In the genomic region with DNA sequence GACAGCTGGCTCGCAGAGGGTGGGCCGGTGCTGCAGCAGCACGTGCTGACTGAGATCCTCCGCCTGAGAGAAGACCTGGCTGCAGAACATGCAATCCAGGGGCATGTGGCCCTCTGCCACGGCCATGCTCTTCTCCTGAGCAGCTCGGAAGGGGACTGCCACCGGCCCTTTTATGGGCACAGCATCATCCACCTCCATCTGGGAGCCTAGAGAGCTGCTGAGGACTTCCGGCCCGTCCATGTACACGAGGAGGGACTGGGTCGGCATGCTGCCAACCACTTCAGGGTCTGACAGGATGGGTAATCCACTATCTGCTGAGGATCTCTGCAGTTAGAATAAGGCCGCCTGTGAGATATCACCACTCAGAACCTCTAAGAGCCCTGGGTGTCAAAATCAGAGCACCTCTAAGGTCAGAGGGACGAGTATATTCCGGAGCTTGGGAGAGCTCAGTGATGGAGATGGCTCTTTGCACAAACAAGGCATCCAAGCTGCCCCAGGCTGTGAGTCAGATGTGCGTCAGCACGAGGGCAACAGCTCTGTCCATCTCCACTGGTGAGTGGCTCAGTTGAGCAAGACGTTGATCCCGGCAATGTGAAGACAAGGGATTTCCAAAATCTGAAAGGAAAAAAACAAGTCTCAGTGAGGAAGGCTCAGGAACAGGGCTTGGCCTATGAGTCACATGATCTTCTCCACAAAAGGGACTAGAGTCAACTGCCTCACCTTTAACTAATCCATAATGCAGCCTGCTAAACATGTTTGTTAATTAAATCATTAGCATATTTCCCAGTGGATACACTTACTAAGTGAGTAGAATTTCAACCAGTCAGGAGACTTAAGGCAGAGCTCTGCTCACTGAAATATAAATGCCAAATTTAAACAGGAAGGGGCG, we compare ENCODE assay signal across 25 mouse cellular contexts. TPM values are rescaled to one million over a fixed set of nuclear protein-coding genes. Genes with fewer than 3 reads are reported as not detected.
DNase-seq lines count a peak whose midpoint lies in the region; ATAC-seq and TF ChIP-seq lines count a peak whose summit lies in the region.
"Had no signal": no experiment of that assay in that cellular context is flagged by ENCODE, and none has a peak within 500 bp of the region (broad histone marks: within the 10 kb centered on the region; RNA-seq: fewer than 3 reads in every experiment).

No protein-coding gene starts in this region.

- no peak overlapping the region for H3K4me2 ChIP-seq in midbrain, embryonic 13.5 days (replicated peaks)
- H3K4me2 ChIP-seq in liver, postnatal 0 days (ENCODE audit: low read depth, low read length) = no peak overlapping the region
- H3K4me2 ChIP-seq: forebrain, embryonic 13.5 days; heart, embryonic 12.5 days; hindbrain, embryonic 14.5 days; intestine, embryonic 15.5 days; kidney, embryonic 15.5 days; neural tube, embryonic 13.5 days; stomach, embryonic 15.5 days had no signal

- TF ChIP-seq POLR2A in bone marrow, adult 2 months (IDR thresholded peaks at IDR 0.05; ENCODE audit: borderline replicate concordance, control insufficient read depth, low read depth, low read length) = no peak

- no peaks in the 10 kb centered on the region for H3K27me3 ChIP-seq in midbrain, embryonic 13.5 days
- no peaks in the 10 kb centered on the region for H3K27me3 ChIP-seq in liver, postnatal 0 days (ENCODE audit: insufficient read depth, low read length)
- H3K27me3 ChIP-seq: forebrain, embryonic 13.5 days; heart, embryonic 12.5 days; intestine, embryonic 15.5 days; kidney, embryonic 15.5 days; megakaryocyte, embryonic 14.5 days; neural tube, embryonic 13.5 days; stomach, embryonic 15.5 days had no signal

- TF ChIP-seq EP300 in liver, postnatal 0 days (IDR thresholded peaks at IDR 0.05; ENCODE audit: low read depth) = no peak

- peaks cover 9% of the 10 kb centered on the region for H3K4me1 ChIP-seq in bone marrow, adult 2 months (ENCODE audit: control insufficient read depth, insufficient read depth, low read length)
- peaks cover 23% of the 10 kb centered on the region for H3K4me1 ChIP-seq in midbrain, embryonic 13.5 days (replicated peaks)
- H3K4me1 ChIP-seq in liver, postnatal 0 days (ENCODE audit: insufficient read depth) = peaks cover 24% of the 10 kb centered on the region

- no peak overlapping the region for H3K9ac ChIP-seq in midbrain, embryonic 13.5 days (replicated peaks)
- no peak overlapping the region for H3K9ac ChIP-seq in liver, postnatal 0 days (replicated peaks)
- H3K9ac ChIP-seq: forebrain, embryonic 13.5 days; heart, embryonic 12.5 days; hindbrain, embryonic 14.5 days; intestine, embryonic 15.5 days; kidney, embryonic 15.5 days; liver, embryonic 14.5 days; neural tube, embryonic 13.5 days; stomach, embryonic 15.5 days had no signal

- WGBS in bone marrow, adult 2 months = 73% methylated on average over 19 of the region's 19 CpGs
- WGBS in midbrain, embryonic 13.5 days = 88% methylated on average over 19 of the region's 19 CpGs
- 81% methylated on average over 19 of the region's 19 CpGs for WGBS in liver, postnatal 0 days (ENCODE audit: insufficient replicate concordance)

- H3K27ac ChIP-seq in bone marrow, adult 2 months (ENCODE audit: control insufficient read depth, insufficient read depth, low read depth, low read length, poor library complexity) = peak overlapping the region; percentile 48; the same call in 1 of the 2 replicates
- no peak overlapping the region for H3K27ac ChIP-seq in midbrain, embryonic 13.5 days
- no peak overlapping the region for H3K27ac ChIP-seq in liver, postnatal 0 days (ENCODE audit: low read depth)
- H3K27ac ChIP-seq: forebrain, embryonic 13.5 days; hindbrain, embryonic 14.5 days; intestine, embryonic 15.5 days; kidney, embryonic 15.5 days; liver, embryonic 14.5 days; neural tube, embryonic 13.5 days; stomach, embryonic 15.5 days had no signal

- no peak for ATAC-seq in cerebellum, adult (ENCODE audit: insufficient number of reproducible peaks, low FRiP score, low TSS enrichment)
- ATAC-seq in midbrain, embryonic 13.5 days = no peak
- no peak for ATAC-seq in liver, postnatal 0 days
- ATAC-seq: forebrain, embryonic 13.5 days; intestine, embryonic 15.5 days; midbrain, embryonic 16.5 days had no signal

- H3K9me3 ChIP-seq in midbrain, embryonic 13.5 days = no peaks in the 10 kb centered on the region
- H3K9me3 ChIP-seq in liver, postnatal 0 days (ENCODE audit: low read length) = no peaks in the 10 kb centered on the region
- H3K9me3 ChIP-seq: forebrain, embryonic 13.5 days; heart, embryonic 12.5 days; intestine, embryonic 15.5 days; kidney, embryonic 15.5 days; megakaryocyte, embryonic 14.5 days; neural tube, embryonic 13.5 days; stomach, embryonic 15.5 days had no signal

- no peak for TF ChIP-seq CTCF in bone marrow, adult 2 months (IDR thresholded peaks at IDR 0.05; ENCODE audit: control insufficient read depth, insufficient read depth, low read length)
- no peak for TF ChIP-seq CTCF in liver, postnatal 0 days (IDR thresholded peaks at IDR 0.05; ENCODE audit: low read depth)

- DNase-seq in cerebellum, postnatal 10 days = peak; percentile 43 to 47
- peak; percentile 82 for DNase-seq in 3134 (ENCODE audit: extremely low read depth, insufficient read length, low spot score)
- DNase-seq in MN1 (ENCODE audit: low spot score) = peak; percentile 86
- no peak for DNase-seq in natural killer cell, adult 2 months (ENCODE audit: low spot score in 2 of 2)
- no peak for DNase-seq in liver, postnatal 0 days
- DNase-seq: cerebellum, adult 9-10 months; embryo, embryonic 11 days; gastrocnemius, postnatal 25 days; layer of hippocampus, postnatal 36 days; lung, postnatal 14 days; spleen, adult 18-20 months; thymus, postnatal 14 days had no signal

- peaks cover 33% of the 10 kb centered on the region for H3K36me3 ChIP-seq in midbrain, embryonic 13.5 days
- H3K36me3 ChIP-seq in liver, postnatal 0 days (replicated peaks; ENCODE audit: insufficient read depth, low read length) = peaks cover 62% of the 10 kb centered on the region

- no peak overlapping the region for H3K4me3 ChIP-seq in bone marrow, adult 2 months (replicated peaks; ENCODE audit: control insufficient read depth, low read depth, low read length)
- no peak overlapping the region for H3K4me3 ChIP-seq in midbrain, embryonic 13.5 days (replicated peaks)
- no peak overlapping the region for H3K4me3 ChIP-seq in liver, postnatal 0 days (ENCODE audit: low read depth, low read length)
- H3K4me3 ChIP-seq: forebrain, embryonic 13.5 days; heart, embryonic 12.5 days; intestine, embryonic 15.5 days; kidney, embryonic 15.5 days; neural tube, embryonic 13.5 days; stomach, embryonic 15.5 days had no signal

RNA-seq across cellular contexts. Expression of a gene that starts 27.5 kb away (rescaled TPM):
- 10.1 and 23.7 TPM in 2 replicates for polyA plus RNA-seq in bone marrow, adult 2 months (2011; ENCODE audit: insufficient read depth, insufficient read length, low replicate concordance, missing spikeins)
- 1.8 and 1.9 TPM in 2 replicates for polyA plus RNA-seq in midbrain, embryonic 13.5 days (2015; fragmentation: Nextera tagmentation; extraction: Ambion mirVana)
- polyA plus RNA-seq in liver, postnatal 0 days (2015; fragmentation: Nextera tagmentation; extraction: Ambion mirVana) = 2.1 and 2.4 TPM in 2 replicates

Comparison
In these comparisons a context has a peak if more than half of its experiments do, and no peak if none do; other contexts are left out.
1. DNase-seq: peak in cerebellum, postnatal 10 days (2 of 2), 3134 (single experiment) and MN1 (single experiment); none in natural killer cell, adult 2 months (0 of 2) and liver, postnatal 0 days (single experiment).